Mouse (Mus musculus): ENCODE results near the gene Plekhh3.

DNA sequence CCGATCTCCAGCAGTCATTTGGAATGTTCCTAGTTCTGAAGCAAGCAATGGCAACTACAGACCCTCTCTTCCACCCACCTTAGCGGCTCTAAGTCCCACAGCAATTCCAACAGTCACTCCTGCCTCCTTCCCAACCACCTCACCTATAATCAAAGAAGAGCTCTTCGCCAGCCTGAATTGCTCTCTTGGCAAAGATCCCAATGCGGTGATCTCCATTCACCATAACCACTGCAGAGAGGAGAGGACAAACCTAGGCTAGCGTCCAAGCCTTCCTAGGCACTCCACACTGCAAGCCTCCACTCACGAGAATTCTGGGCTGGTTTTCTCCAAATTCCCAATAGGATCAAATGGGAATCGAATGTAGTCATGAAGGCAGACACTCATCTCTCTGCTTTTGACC lies 21.9 kb upstream of the Plekhh3 start:
- TF ChIP-seq POLR2A (IDR thresholded peaks at IDR 0.05; ENCODE audit: insufficient read depth, low read length) (no peak), CTCF (IDR thresholded peaks at IDR 0.05; ENCODE audit: low read depth, low read length) (no peak), EP300 (IDR thresholded peaks at IDR 0.05; ENCODE audit: insufficient read depth, low read depth, low read length) (no peak)

Data from ES-Bruce4 (cell line).